Mouse (Mus musculus): ENCODE results near the gene Adipor1.

The Adipor1 gene

DNA sequence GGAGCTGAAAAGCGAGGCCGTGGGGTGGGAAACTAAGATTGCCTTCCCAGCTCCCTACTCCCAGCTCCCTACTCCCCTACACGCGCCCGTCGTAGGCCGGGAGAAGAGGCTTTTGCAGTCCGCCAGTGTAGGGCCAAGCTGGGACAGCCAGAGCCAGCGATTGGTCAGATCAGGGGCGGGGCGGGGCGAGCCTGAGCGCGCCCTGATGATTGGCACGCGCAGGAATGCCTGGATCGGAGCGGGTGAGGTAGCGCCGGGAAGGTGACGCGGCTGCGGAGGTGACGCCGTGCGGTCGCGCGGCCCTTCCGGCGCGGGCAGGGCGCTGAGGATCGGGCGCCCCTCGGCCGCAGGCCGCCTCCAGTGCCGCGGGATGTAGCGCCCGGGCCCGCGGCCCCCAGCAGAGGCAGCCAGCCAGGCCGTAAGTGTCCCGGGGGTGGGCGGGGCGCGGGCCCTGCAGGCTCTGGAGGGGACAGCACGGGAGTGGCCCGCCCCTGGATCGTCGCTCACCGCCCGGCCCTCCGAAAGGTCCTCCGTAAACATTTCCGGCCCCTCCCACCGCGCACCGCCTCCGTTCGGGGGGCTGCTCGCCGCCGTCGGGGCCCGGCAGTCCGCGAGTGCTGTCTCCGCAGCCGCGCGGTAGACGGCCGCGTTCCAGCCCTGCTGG is at the start of gene Adipor1:
Gene Adipor1, plus strand, starts transcription at position 211 of the 664 bp plus-strand sequence.
- in situ Hi-C loops (cut with MboI, MseI): no loop called here

DNA sequence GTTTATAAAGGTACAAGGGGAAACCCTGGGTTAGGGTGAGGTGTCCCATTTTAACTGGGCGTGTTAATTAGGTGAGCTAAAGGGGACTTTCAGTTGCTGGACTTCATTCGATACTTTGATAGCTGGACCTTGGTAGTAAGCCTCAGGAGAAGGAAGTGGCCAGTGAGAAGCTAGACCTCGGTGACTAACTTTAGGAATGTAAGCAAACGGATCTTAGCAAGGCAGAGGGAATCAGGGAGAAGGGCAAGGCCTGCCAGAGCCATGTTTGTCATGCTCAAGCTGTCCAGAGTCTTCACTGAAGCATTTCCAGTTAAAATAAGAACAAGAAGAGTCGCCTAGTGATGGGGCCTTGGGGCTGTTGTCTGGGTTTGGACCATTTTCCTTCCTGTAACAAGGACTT is 49.7 kb upstream of the Adipor1 start:
- in situ Hi-C loops (cut with MboI, MseI): no loop called here

DNA sequence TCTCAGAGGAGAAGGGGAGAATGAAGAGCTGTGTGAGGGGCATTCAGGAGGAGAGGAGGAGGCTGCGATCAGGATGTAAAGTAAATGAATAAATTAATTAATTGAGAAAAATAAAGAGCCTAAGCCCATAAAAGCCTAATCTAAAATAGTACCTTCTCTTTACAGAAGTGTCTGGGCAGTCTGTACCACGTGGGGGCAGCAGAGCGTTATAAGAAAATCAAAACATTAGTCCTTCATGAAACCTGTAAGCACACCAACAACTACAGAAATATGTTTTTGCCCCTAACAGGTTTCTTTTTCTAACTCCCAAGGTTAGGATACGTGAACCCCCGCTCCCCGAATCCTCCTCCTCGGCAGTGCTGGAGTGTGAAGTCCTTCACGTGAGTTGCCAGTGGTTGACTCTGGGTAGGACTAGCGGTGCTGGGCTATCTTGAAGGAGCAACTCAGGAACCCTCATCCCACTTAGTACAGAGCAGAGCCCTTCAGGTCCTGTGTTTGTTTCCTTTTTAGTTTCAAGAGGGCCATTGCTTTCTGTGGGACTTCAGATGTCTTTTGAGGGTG is 46.3 kb upstream of the Adipor1 start:
- in situ Hi-C loops (cut with MboI, MseI): no loop called here

DNA sequence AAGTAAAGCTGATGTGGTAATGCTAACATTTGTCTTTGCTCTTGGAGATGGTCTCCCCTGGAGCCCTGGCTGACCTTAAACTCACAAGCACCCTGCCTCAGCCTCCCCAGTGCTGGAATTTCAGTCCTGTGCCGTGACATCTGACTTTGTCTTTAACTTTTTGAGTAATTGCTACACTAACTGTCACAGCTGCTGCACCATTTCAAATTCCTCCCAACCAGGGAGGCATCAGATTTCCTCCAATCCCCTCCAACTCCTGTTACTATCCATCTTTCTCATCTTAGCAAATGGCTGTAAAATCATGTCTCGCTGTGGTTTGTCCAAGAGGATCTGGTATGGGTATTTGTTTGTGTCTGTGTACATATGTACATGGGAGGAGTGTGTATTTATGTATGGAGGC is 41.1 kb upstream of the Adipor1 start:
- in situ Hi-C loops (cut with MboI, MseI): no loop called here

DNA sequence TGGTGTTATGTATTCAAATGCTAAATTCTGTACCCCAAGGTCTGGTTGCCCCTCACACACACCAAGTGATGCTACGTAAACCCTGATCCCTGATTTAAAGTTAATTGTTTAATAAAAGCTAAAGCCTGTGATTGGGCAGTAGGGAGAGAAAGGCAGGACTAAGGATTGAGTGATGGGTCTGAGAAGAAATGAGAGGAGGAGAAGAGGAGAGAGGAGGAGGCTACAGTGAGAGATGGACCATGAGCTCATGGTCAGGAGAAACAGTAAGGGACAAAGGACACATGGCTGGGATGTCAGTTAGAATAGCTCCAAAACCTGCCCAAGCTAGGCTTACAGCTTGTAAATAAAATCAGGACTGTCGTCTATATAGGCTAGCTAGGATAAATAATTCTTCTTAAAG is 34.1 kb upstream of the Adipor1 start:
- in situ Hi-C loops (cut with MboI, MseI): no loop called here

DNA sequence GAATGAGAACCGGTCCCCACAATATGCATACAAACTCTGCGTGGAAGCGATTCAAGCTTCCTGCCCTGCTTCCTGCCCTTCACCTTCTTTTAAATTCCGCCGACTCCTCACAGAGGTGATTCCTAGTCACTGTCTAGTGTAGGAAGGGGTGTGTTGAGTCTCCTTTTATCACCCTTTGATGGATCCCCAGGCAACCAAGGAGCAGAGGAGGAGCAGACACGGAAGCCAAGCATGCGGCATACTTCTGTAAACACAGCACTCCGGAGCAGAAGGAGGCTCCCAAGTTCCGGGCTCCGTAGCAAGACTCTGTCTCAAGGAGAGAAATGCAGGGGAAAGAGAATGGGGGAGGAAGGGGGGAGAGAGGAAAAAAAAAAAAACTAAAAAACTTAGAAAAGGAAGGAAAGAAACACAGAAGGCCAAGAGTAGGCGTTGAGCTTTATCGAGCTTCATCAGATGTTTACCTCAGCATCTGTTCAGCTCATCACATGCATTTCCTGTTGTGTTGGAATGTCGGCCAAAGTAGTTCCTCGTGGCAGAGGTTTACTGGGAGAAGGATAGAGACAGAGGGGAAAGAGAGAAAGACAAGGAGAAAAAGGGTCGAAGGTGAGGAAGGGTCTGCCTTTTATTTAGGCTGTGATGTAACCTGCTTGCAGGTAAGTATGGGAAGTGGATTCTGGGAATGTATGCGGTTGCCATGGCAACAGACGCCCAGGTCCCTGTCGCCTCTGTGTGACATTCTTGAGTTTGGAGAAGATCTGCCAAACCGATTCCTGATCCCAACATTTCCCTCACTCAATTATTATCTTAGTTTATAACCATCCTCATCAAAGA is 33.2 kb upstream of the Adipor1 start:
- in situ Hi-C loops (cut with MboI, MseI): no loop called here

DNA sequence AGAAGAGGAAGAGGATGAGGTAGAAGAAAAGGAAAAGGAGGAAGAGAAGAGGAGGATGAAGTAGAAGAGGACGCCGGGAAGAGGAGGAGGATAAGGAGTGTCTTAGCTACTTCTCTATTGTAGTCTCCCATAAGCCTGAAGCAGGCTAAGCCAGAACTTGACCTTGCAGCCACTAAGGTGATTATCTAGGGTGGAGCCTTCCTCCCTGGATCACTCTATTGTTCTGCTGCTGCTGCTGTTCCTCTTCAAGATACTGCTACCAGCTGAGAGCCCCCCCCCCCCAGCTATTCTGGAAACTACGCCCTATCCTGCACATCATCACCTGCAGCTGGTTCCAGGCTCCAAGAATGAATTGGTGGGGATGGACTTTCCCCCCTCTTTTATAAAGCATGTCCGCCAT is 30.6 kb upstream of the Adipor1 start:
- in situ Hi-C loops (cut with MboI, MseI): no loop called here

DNA sequence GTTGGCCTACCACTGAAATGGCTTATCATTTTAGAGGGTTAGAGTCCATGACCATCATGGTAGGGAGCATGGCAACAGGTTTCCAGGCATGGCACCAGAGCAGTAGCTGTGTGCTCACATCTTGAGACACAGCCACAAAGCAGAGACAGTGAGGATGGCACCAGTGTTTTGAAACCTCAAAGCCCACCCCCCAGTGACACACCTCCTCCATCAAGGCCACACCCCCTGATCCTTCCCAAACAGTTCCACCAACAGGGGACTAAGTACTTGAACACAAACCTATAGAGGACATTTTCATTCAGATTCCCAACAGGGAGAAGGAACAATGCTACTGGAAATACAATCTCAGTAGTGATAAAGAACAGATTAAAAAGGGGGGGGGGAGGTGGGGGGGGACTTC is 30.0 kb upstream of the Adipor1 start:
- in situ Hi-C loops (cut with MboI, MseI): no loop called here

DNA sequence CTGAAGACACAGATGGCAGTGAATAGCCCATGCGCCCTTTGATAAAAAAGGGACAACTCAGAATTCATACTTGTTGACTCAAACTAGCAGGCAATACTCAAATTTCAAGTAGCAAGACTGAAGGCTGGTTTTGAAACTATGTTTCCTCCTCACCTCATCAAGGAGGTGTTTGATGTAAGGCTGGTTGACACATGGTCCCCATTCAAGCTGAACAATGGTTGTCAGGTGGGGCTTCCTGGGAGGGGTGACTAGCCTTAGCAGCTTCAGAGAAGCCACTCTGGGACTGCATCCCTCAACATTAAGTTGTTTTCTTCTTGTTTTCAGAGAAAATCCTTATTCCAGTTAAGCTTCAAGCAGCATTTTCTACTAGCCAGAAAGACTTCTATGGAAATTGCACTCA is 29.5 kb upstream of the Adipor1 start, which contains the start of gene 4933406M09Rik:
Gene 4933406M09Rik, plus strand, starts transcription at position 275 of the 400 bp plus-strand sequence.
- in situ Hi-C loops (cut with MboI, MseI): no loop called here

DNA sequence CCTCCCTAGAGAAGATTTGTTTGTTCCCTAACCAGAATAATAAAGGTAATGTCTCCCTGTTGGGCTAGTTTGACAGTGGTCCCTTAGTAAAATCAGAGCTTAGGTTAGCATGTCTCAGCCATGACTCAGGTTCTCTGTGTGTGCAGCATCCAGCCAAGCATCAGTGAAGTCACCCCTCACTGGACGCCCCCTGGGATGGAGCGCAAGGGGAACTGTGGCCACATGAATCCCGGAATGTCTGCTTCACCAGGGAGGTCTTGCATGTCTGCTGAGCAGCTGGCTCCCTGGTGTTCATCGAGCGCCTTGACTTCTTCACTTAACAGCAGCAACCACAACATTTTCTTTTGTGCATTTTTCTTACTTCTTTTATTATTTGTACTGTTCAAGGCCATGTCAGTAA is 21.4 kb upstream of the Adipor1 start:
- in situ Hi-C loops (cut with MboI, MseI): no loop called here

DNA sequence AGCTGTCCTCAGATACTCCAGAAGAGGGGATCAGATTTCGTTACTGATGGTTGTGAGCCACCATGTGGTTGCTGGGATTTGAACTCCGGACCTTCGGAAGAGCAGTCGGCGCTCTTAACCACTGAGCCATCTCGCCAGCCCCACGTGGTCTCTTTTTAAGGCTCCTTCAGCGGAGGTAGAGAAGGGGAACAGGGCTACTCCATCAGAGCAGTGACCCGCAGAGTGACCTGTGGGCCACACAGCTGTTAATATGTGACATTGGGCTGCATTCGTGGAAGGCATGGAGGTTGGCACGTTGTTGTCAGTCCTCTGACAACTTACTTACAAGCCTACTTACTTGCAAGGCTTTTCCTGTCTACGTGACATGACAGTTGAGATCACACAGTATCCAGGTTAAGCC is 17.0 kb upstream of the Adipor1 start:
- in situ Hi-C loops (cut with MboI, MseI): no loop called here

DNA sequence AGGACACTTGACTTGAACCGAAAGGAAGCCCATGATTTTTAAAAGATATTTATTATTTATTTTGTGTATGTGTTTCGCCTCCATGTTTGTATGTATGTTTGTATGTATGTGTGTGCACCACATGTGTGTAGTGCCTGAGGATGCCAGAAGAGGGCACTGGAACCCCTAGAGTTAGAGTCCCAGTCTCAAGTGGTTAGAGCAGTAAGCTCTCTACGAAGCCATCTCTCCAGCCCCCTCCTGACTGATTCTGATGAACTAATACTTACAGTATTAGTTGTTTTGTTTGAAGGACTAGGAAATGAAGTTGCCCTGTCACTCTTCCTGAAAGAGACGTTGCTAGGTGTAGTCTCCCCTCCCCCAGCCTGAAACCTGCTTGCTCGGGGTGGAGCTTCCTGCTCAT is 15.4 kb upstream of the Adipor1 start:
- in situ Hi-C loops (cut with MboI, MseI): no loop called here

DNA sequence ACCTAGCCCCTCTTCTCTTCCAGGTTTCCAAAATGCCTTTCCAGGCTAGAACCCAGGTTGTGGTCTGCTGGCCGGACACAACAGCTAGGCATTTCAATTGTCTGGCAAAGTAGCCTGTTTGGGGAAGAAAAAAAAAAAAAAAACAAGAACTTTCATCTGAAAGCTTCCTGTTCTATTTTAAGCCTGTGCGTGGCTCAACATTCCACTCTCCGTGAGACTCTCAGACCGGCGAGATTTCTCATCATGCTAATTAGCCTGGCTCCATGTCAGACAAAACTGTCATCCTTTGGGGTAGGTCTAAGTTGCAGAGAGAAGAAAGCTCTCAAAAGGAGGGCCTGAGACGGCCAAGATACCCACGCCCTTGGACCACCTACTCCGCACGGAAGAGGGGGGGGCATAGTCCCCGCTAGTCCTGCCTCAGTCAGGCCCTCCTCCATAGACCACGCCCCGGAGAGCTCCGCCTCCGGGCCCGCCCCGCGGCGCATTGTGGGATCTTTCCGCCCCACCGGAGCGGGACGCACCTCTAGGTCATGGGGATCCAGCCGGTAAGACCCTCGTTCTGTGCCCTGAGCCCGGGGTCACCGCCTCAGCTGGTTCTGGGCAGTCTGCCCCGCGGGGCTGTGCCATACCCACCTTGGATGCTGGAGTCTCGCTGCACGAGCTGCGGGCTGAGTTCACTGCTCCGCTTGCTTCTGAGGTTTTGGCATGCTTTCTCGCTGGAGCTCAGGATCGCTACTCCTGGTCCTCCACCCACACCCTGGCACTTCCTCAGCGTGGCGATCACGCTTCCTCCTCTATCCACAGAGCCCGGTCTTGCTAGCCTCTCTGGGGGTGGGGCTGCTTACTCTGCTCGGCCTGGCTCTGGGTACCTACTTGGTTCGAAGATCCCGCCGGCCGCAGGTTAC is 9.4 kb upstream of the Adipor1 start, which contains the start of gene Cyb5r1:
Gene Cyb5r1, plus strand, starts transcription at position 51 of the 905 bp plus-strand sequence.
- in situ Hi-C loops (cut with MboI, MseI): loop anchor here (5.0 kb wide), 1 partner anchor 43 kb away; the partner anchor contains the start of gene Tmem183a

DNA sequence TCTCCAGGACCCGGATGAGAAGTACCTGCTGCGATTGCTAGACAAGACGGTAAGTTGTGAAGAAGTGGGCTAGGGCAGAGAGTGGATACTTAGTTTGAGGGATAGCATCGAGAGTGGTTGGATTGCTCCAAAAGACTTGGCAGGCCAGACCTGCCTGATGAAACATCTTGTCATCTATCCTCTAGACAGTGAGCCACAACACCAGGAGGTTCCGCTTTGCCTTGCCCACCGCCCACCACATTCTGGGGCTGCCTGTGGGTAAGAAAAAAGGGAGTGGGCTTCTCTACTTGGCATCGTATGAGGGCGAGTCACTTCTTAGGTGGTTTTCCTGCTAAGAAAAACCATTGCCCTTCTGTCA is 8.8 kb upstream of the Adipor1 start:
- in situ Hi-C loops (cut with MboI, MseI): loop anchor here (5.0 kb wide), 1 partner anchor 44 kb away; the partner anchor contains the start of gene Tmem183a

DNA sequence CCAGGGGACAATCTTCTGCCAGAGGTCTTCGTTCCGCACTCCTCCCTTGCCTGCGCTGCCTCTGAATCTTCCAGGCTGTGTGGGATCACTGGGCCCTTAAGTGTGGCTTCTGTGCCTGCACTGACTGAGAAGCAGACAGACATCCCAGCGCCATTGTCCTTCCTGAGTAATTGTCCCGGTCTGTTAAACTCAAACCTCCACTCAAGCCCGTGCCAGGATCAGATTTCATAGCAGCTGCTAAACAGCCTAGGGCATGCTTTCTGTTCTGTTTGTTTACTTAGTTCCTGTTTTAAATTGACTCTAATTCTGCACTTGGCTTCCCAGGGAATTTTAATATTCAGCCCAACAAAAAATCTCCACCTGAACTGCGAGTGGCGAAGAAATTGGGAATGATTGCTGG is 7.1 kb upstream of the Adipor1 start:
- in situ Hi-C loops (cut with MboI, MseI): loop anchor here (5.0 kb wide), 1 partner anchor 46 kb away; the partner anchor contains the start of gene Tmem183a

DNA sequence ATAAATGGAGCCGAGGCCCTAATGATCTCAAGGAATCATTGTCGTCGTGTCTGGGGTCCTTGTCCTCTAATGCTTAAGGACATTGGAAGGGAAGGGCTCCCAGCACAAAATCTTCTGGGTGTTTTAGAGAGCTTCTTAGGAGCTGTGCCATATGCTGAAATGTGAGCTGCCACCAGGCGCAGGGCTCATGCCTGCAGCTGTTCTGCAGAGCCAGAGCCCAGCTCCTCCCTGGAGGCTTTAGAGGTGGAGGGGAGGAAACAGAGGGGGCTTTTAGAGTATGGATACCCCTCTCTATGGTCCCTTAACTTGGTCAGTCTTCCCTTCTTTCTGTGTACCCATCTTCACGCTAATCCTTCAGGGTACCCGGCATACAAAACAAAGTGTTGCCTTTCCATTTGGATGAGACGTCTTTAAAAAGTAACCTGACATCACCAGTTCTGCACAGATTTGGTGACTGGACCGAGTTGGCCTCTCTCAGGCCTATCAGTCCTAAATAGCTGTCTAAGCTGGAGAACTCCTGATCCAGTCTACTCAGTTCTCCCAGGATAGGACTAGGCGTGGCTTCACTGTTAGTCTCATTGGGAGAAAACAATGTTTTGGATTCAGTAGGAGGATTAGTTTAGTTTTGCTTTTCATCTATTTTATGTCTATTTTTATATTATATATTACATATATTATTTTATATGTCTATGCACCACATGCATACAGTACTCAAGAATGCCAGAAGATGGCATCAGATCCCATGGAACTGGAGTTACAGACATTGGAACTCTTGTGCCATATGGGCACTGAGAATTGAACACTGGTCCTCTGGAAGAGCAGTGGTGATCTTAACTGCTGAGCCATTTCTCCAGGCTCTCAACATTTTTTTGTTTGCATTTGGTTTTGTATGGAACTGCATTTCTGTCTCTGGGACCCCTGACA is 3.2 kb upstream of the Adipor1 start:
- in situ Hi-C loops (cut with MboI, MseI): no loop called here

DNA sequence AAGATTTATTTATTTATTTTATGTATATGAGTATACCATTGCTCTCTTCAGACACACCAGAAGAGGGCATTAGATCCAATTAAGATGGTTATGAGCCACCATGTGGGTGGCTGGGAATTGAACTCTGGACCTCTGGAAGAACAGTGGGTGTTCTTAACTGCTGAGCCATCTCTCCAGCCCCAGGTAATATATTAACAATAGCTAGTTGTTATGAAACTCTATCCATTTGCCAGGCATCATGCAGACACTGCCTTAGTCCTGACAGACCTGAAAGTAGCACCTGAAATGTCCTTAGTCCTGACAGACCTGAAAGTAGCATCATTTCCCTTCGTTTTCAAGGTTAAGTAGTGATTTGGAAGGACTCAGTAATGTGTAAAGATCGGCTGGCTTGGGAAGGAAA is 1.1 kb upstream of the Adipor1 start:
- in situ Hi-C loops (cut with MboI, MseI): no loop called here

DNA sequence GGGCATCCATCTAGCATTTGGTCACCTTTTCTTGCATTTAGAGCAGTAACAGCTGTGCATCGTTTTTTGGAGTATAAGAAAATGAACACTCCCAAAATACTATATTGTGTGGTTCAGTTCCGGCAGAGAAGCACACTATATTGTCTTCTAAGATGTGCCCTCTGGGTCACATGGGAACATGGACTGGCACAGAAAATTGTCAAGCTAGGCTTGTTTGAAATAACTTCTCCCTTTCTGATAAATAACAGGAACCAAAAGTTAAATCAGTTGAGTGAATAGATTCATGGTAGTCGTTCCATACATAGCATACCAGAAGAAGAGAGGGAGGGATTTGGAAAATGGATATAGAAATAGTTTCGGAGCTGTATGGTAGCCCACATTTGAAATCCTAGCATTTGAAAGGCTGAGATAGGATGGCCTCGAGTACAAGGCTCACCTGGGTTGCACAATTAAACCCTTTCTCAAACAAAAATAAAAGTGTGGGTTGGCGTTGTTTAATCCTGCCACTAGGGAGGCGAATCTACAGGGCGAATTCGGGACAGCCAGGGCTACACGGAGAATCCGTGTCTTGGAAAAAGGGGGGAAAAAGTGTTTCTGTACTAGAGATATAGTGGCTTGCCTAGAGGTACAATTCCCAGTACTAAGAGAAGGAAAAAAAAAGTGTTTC is 544 bp upstream of the Adipor1 start:
- in situ Hi-C loops (cut with MboI, MseI): no loop called here

DNA sequence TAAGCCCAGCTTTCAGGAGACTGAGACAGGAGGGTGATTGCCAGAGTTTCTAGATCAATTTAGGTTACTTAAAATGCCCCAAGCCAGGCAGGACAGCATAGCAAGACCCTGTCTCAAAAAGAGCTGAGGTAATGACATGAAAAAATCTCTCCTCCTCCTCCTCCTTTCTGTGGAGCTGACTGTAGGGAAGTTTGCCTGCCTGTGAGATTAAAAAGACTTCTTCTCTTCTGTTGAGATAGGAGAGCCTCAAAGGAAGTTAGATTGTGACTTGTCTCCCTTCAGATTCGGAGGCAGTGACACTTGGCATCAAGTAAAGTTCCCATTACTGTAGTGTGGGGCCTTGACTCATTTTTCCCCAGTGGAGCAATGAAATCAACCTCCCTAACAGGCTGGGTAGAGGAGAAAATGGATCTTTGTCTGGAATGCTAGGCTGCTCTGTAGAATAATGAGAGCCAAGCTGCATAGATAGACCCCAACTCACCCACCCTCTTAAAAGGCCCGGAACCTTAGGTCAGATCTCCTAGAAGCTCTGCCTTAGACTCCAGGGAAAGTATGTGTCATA is 3.3 kb downstream of the Adipor1 start:
- in situ Hi-C loops (cut with MboI, MseI): no loop called here

DNA sequence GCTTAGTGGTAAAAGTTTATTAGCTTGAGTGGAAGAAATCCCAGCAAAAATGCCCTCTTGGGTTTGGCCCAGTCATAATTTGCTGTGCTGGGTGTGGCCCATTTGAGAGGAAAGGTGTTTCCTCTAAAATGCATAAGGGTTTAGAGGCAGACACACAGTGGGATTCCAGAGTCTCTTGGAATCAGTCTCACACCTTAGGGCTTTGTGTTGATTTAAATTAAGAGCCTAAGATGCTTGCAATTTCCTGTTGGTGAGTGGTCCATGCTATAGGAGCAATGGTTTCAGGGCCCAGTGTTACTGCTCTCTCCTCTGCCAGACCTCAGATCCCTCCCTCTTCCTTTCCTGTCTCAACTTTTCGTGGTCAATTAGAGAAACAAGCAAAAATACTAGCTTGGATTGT is 4.0 kb downstream of the Adipor1 start:
- in situ Hi-C loops (cut with MboI, MseI): no loop called here

Measured in T-helper 2 cell (primary cell).